Comparison of ENCODE assay signal across 8 mouse cellular contexts in the genomic region with DNA sequence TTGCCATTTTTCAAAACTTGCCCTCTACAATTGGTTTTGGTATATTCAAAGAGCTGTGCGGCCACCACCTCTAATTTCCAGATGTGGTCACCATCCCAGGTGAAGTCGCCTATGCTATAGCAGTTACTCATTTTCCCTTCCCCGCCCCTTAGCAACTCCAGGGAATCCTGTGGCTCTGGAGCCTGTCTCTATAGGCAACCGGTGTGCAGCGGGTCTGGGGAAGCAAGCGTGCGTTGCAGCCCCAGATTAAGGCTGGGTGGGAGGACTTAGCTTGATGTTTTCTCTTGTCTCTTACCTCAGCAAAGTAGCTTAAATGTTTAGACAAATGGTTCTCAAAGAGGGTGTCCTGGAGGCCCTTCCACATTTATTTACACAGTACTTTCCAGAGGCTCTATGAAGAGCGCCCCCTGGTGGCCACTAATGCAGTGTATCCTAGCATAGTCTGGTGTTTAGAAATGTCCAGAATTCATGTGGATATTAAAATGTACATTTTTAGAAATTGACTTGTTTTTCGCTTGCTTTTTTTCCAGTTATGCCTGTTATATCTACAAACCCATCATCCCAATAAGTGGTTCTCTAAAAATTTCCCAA. TPM values are rescaled to one million over a fixed set of nuclear protein-coding genes. Genes with fewer than 3 reads are reported as not detected.
DNase-seq lines count a peak whose midpoint lies in the region; ATAC-seq and TF ChIP-seq lines count a peak whose summit lies in the region.

No protein-coding gene starts in this region.

- DNase-seq in gastrocnemius, adult 2 months = peak; percentile 48
- DNase-seq in gastrocnemius, adult 8-10 months (ENCODE audit: low spot score in 2 of 2) = no peak
- DNase-seq in midbrain, embryonic 11.5 days (ENCODE audit: low spot score, missing footprints) = peak; percentile 93
- DNase-seq in adrenal gland, postnatal 36 days = peak; percentile 61 to 75
- DNase-seq in embryonic facial prominence, embryonic 11.5 days (ENCODE audit: low spot score) = peak; percentile 68
- DNase-seq in liver, postnatal 0 days = peak; percentile 67
- peak; percentile 67 for DNase-seq in right cerebral cortex, postnatal 4 days

- no peak overlapping the region for H3K4me2 ChIP-seq in midbrain, embryonic 11.5 days
- no peak overlapping the region for H3K4me2 ChIP-seq in midbrain, embryonic 15.5 days
- H3K4me2 ChIP-seq in embryonic facial prominence, embryonic 11.5 days (ENCODE audit: low read depth, low read length) = no peak overlapping the region
- no peak overlapping the region for H3K4me2 ChIP-seq in liver, postnatal 0 days (ENCODE audit: low read depth, low read length)

- peak; percentile 92 for TF ChIP-seq CTCF in gastrocnemius, adult 2 months (IDR thresholded peaks at IDR 0.05)
- TF ChIP-seq CTCF in liver, postnatal 0 days (IDR thresholded peaks at IDR 0.05; ENCODE audit: low read depth) = peak; percentile 76

- no peak for TF ChIP-seq EP300 in liver, postnatal 0 days (IDR thresholded peaks at IDR 0.05; ENCODE audit: low read depth)

- intact Hi-C loops in gastrocnemius, adult 2 months (cut with DNase I) = no loop called here

- H3K36me3 ChIP-seq in midbrain, embryonic 11.5 days (ENCODE audit: control insufficient read depth, insufficient read depth, low read length) = peaks cover 2% of the 10 kb centered on the region; the same call in 1 of the 2 replicates
- peaks cover 5% of the 10 kb centered on the region; the same call in 1 of the 2 replicates for H3K36me3 ChIP-seq in midbrain, embryonic 15.5 days (replicated peaks)
- H3K36me3 ChIP-seq in embryonic facial prominence, embryonic 11.5 days (replicated peaks; ENCODE audit: control insufficient read depth, insufficient read depth, low read depth, low read length) = peaks cover 4% of the 10 kb centered on the region
- peaks cover 28% of the 10 kb centered on the region for H3K36me3 ChIP-seq in liver, postnatal 0 days (replicated peaks; ENCODE audit: insufficient read depth, low read length)

- no peaks in the 10 kb centered on the region for H3K9me3 ChIP-seq in midbrain, embryonic 11.5 days (ENCODE audit: control insufficient read depth, low read length)
- H3K9me3 ChIP-seq in midbrain, embryonic 15.5 days = no peaks in the 10 kb centered on the region
- H3K9me3 ChIP-seq in embryonic facial prominence, embryonic 11.5 days (replicated peaks; ENCODE audit: control insufficient read depth, low read length) = no peaks in the 10 kb centered on the region
- 0 out of 2 replicates have a peak, but pooled peaks cover 2% of the 10 kb centered on the region for H3K9me3 ChIP-seq in liver, postnatal 0 days (ENCODE audit: low read length)

- ATAC-seq in midbrain, embryonic 11.5 days (ENCODE audit: low FRiP score) = peak; percentile 57; the same call in 1 of the 2 replicates
- ATAC-seq in midbrain, embryonic 15.5 days (replicated peaks) = no peak
- ATAC-seq in embryonic facial prominence, embryonic 11.5 days (replicated peaks; ENCODE audit: insufficient number of reproducible peaks, low FRiP score, low TSS enrichment, low read depth) = no peak
- ATAC-seq in liver, postnatal 0 days = no peak

- H3K9ac ChIP-seq in midbrain, embryonic 11.5 days (ENCODE audit: low read length) = no peak overlapping the region
- no peak overlapping the region for H3K9ac ChIP-seq in midbrain, embryonic 15.5 days
- no peak overlapping the region for H3K9ac ChIP-seq in embryonic facial prominence, embryonic 11.5 days (replicated peaks; ENCODE audit: low read length)
- no peak overlapping the region for H3K9ac ChIP-seq in liver, postnatal 0 days (replicated peaks)

- no peaks in the 10 kb centered on the region for H3K27me3 ChIP-seq in midbrain, embryonic 11.5 days (ENCODE audit: control insufficient read depth, insufficient read depth, low read length)
- no peaks in the 10 kb centered on the region for H3K27me3 ChIP-seq in midbrain, embryonic 15.5 days (replicated peaks)
- H3K27me3 ChIP-seq in embryonic facial prominence, embryonic 11.5 days (ENCODE audit: control insufficient read depth, insufficient read depth, low read length) = no peaks in the 10 kb centered on the region
- no peaks in the 10 kb centered on the region for H3K27me3 ChIP-seq in liver, postnatal 0 days (ENCODE audit: insufficient read depth, low read length)

- H3K4me3 ChIP-seq in gastrocnemius, adult 2 months = no peak overlapping the region
- H3K4me3 ChIP-seq in midbrain, embryonic 11.5 days (ENCODE audit: low read depth, low read length) = no peak overlapping the region
- no peak overlapping the region for H3K4me3 ChIP-seq in midbrain, embryonic 15.5 days
- no peak overlapping the region for H3K4me3 ChIP-seq in embryonic facial prominence, embryonic 11.5 days (ENCODE audit: low read depth, low read length)
- no peak overlapping the region for H3K4me3 ChIP-seq in liver, postnatal 0 days (ENCODE audit: low read depth, low read length)

- no peak overlapping the region for H3K27ac ChIP-seq in gastrocnemius, adult 2 months
- H3K27ac ChIP-seq in midbrain, embryonic 11.5 days (ENCODE audit: low read depth, low read length) = no peak overlapping the region
- no peak overlapping the region for H3K27ac ChIP-seq in midbrain, embryonic 15.5 days
- no peak overlapping the region for H3K27ac ChIP-seq in embryonic facial prominence, embryonic 11.5 days (replicated peaks; ENCODE audit: low read depth, low read length)
- H3K27ac ChIP-seq in liver, postnatal 0 days (ENCODE audit: low read depth) = no peak overlapping the region

- 62% methylated on average over 9 of the region's 9 CpGs for WGBS in midbrain, embryonic 11.5 days
- 63% methylated on average over 9 of the region's 9 CpGs for WGBS in midbrain, embryonic 15.5 days
- 66% methylated on average over 9 of the region's 9 CpGs for WGBS in embryonic facial prominence, embryonic 11.5 days
- 77% methylated on average over 9 of the region's 9 CpGs for WGBS in liver, postnatal 0 days (ENCODE audit: insufficient replicate concordance)

- no peaks in the 10 kb centered on the region for H3K4me1 ChIP-seq in midbrain, embryonic 11.5 days (ENCODE audit: control insufficient read depth, insufficient read depth, low read length)
- H3K4me1 ChIP-seq in midbrain, embryonic 15.5 days = no peaks in the 10 kb centered on the region
- H3K4me1 ChIP-seq in embryonic facial prominence, embryonic 11.5 days (ENCODE audit: control insufficient read depth, insufficient read depth, low read length) = no peaks in the 10 kb centered on the region
- H3K4me1 ChIP-seq in liver, postnatal 0 days (ENCODE audit: insufficient read depth) = no peaks in the 10 kb centered on the region

RNA-seq across cellular contexts. Expression of gene Leprot, which starts 16.7 kb away (rescaled TPM):
- total RNA-seq in gastrocnemius, adult 2 months (2021) = 10 to 100 TPM in 1 of 2 experiments, 1 to 10 TPM in 1; 7.4 to 12.0 TPM
- 10 to 100 TPM in 1 of 4 experiments, 1 to 10 TPM in 3; 6.4 to 10.2 (median 8.4) TPM for total RNA-seq in gastrocnemius, adult 8-10 months (2022)
- 73.7 and 80.0 TPM in 2 replicates for polyA plus RNA-seq in midbrain, embryonic 11.5 days (2014; fragmentation: Nextera tagmentation; extraction: Ambion mirVana)
- polyA plus RNA-seq in midbrain, embryonic 15.5 days (2015; fragmentation: Nextera tagmentation; extraction: Ambion mirVana) = 108 TPM in 2 replicates
- total RNA-seq in adrenal gland, postnatal 36 days (2021) = 10 to 100 TPM; 53.0 to 78.7 TPM
- 79.0 and 80.9 TPM in 2 replicates for polyA plus RNA-seq in embryonic facial prominence, embryonic 11.5 days (2014; fragmentation: Nextera tagmentation; extraction: Ambion mirVana)
- polyA plus RNA-seq in liver, postnatal 0 days (2015; fragmentation: Nextera tagmentation; extraction: Ambion mirVana) = 39.7 and 41.1 TPM in 2 replicates

RNA-seq across cellular contexts. Expression of gene Lepr, which starts 52.9 kb away (rescaled TPM):
- total RNA-seq in gastrocnemius, adult 2 months (2021) = 1 to 10 TPM; 1.0 to 2.9 TPM
- 1 to 10 TPM in 3 of 4 experiments, under 1 TPM in 1; 0.85 to 4.2 (median 1.8) TPM for total RNA-seq in gastrocnemius, adult 8-10 months (2022)
- 1.6 and 3.0 TPM in 2 replicates for polyA plus RNA-seq in midbrain, embryonic 11.5 days (2014; fragmentation: Nextera tagmentation; extraction: Ambion mirVana)
- 4.1 and 5.2 TPM in 2 replicates for polyA plus RNA-seq in midbrain, embryonic 15.5 days (2015; fragmentation: Nextera tagmentation; extraction: Ambion mirVana)
- 10 to 100 TPM; 13.8 to 15.8 TPM for total RNA-seq in adrenal gland, postnatal 36 days (2021)
- polyA plus RNA-seq in embryonic facial prominence, embryonic 11.5 days (2014; fragmentation: Nextera tagmentation; extraction: Ambion mirVana) = 5.2 and 6.0 TPM in 2 replicates
- polyA plus RNA-seq in liver, postnatal 0 days (2015; fragmentation: Nextera tagmentation; extraction: Ambion mirVana) = 19.0 and 30.1 TPM in 2 replicates

Comparison
In these comparisons a context has a peak if more than half of its experiments do, and no peak if none do; other contexts are left out.
1. DNase-seq: peak in gastrocnemius, adult 2 months (single experiment), midbrain, embryonic 11.5 days (single experiment), adrenal gland, postnatal 36 days (2 of 2), embryonic facial prominence, embryonic 11.5 days (single experiment), liver, postnatal 0 days (single experiment) and right cerebral cortex, postnatal 4 days (single experiment); none in gastrocnemius, adult 8-10 months (0 of 2).